Mouse (Mus musculus): ENCODE data around the gene Preb.
A peak's percentile ranks its signal among the peaks of the same experiment; 100 is the strongest.

The Preb gene

GRCm38 (mm10) chr5:30959966-30960501, at the start of gene Preb:
Gene Preb, minus strand, starts transcription at chr5:30960361.
- peak; percentile 98 for DNase-seq

GRCm38 (mm10) chr5:31004184-31004583, 44.0 kb upstream of the Preb start:
- DNase-seq = peak; percentile 93

- no peak for DNase-seq
These were observed 41.4 kb upstream of the Preb start for GRCm38 (mm10) chr5:31001560-31001959.

- no peak for DNase-seq
These were observed 40.8 kb upstream of the Preb start for GRCm38 (mm10) chr5:31000993-31001392.

GRCm38 (mm10) chr5:31000122-31000521, 40.0 kb upstream of the Preb start:
- no peak for DNase-seq

- no peak for DNase-seq
These were observed 39.2 kb upstream of the Preb start for GRCm38 (mm10) chr5:30999324-30999723.

GRCm38 (mm10) chr5:30998306-30998705, 38.1 kb upstream of the Preb start:
- peak; percentile 70 for DNase-seq

- no peak for DNase-seq
These were observed 34.9 kb upstream of the Preb start for GRCm38 (mm10) chr5:30994910-30995635.

GRCm38 (mm10) chr5:30994074-30994473, 33.9 kb upstream of the Preb start:
- no peak for DNase-seq

- no peak for DNase-seq
These were observed 33.0 kb upstream of the Preb start for GRCm38 (mm10) chr5:30992980-30993676.

GRCm38 (mm10) chr5:30982357-30982756, 22.2 kb upstream of the Preb start:
- peak; percentile 63 for DNase-seq

- DNase-seq = no peak
These were observed 14.9 kb upstream of the Preb start for GRCm38 (mm10) chr5:30974870-30975656.

GRCm38 (mm10) chr5:30969440-30969839, 9.3 kb upstream of the Preb start:
- DNase-seq = no peak

GRCm38 (mm10) chr5:30968416-30968815, 8.3 kb upstream of the Preb start, which contains the start of gene Tcf23:
Gene Tcf23, plus strand, starts transcription at chr5:30968662.
- no peak for DNase-seq

- no peak for DNase-seq
These were observed 6.0 kb upstream of the Preb start for GRCm38 (mm10) chr5:30966189-30966588.

- no peak for DNase-seq
These were observed 3.8 kb upstream of the Preb start for GRCm38 (mm10) chr5:30963916-30964315.

GRCm38 (mm10) chr5:30961545-30962505, 1.7 kb upstream of the Preb start:
- DNase-seq = no peak

GRCm38 (mm10) chr5:30960814-30961213, 653 bp upstream of the Preb start:
- no peak for DNase-seq

GRCm38 (mm10) chr5:30959198-30959854, 835 bp downstream of the Preb start:
- no peak for DNase-seq

- DNase-seq = no peak
These were observed 2.3 kb downstream of the Preb start for GRCm38 (mm10) chr5:30957891-30958290.

GRCm38 (mm10) chr5:30955751-30956150, 4.4 kb downstream of the Preb start:
- DNase-seq = no peak
